22 mouse cellular contexts compared by ENCODE assay signal in the genomic region with DNA sequence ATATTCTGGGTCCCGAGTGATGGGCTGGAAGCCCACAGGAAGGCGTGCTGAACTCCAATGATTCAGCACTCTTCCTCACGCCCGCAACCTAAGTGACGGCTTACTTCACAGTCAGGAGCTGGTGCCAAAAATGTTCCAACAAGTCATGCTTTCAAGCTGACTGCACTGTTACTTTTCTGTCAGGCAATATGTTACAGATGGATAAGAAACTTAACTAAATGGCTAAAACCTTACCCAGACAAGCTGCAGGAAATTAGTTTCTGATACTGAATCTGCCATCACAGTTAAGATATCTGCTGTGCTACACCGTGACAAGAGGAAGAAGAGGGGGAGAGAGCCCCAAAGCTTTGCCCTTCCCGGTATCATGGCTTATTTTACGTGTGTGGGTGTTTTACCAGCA. TPM values are rescaled to one million over a fixed set of nuclear protein-coding genes. Genes with fewer than 3 reads are reported as not detected.
DNase-seq lines count a peak whose midpoint lies in the region; ATAC-seq and TF ChIP-seq lines count a peak whose summit lies in the region.
"Had no signal": no experiment of that assay in that cellular context is flagged by ENCODE, and none has a peak within 500 bp of the region (broad histone marks: within the 10 kb centered on the region; RNA-seq: fewer than 3 reads in every experiment).

No protein-coding gene starts in this region.

- TF ChIP-seq POLR2A in cerebellum, adult 2 months (IDR thresholded peaks at IDR 0.05; ENCODE audit: borderline replicate concordance, insufficient read depth, low read length), result no peak

- no peaks in the 10 kb centered on the region for H3K9me3 ChIP-seq in forebrain, postnatal 0 days (ENCODE audit: low read length)
- no peaks in the 10 kb centered on the region for H3K9me3 ChIP-seq in forebrain, embryonic 14.5 days (replicated peaks; ENCODE audit: control insufficient read depth, low read length)
- no peaks in the 10 kb centered on the region for H3K9me3 ChIP-seq in liver, embryonic 12.5 days (replicated peaks)
- H3K9me3 ChIP-seq: embryonic facial prominence, embryonic 12.5 days; forebrain, embryonic 10.5 days; hindbrain, embryonic 12.5 days; limb, embryonic 12.5 days had no signal

- no peak overlapping the region for H3K9ac ChIP-seq in forebrain, postnatal 0 days
- no peak overlapping the region for H3K9ac ChIP-seq in forebrain, embryonic 14.5 days (ENCODE audit: low read length)
- no peak overlapping the region for H3K9ac ChIP-seq in liver, embryonic 12.5 days
- H3K9ac ChIP-seq: embryonic facial prominence, embryonic 12.5 days; hindbrain, embryonic 12.5 days; limb, embryonic 12.5 days; lung, embryonic 14.5 days had no signal

- H3K27me3 ChIP-seq in forebrain, postnatal 0 days (ENCODE audit: insufficient read depth, low read length), result no peaks in the 10 kb centered on the region
- H3K27me3 ChIP-seq in forebrain, embryonic 14.5 days (replicated peaks; ENCODE audit: control insufficient read depth, insufficient read depth, low read length), result no peaks in the 10 kb centered on the region
- H3K27me3 ChIP-seq in liver, embryonic 12.5 days (replicated peaks), result no peaks in the 10 kb centered on the region
- H3K27me3 ChIP-seq in cerebellum, adult 2 months (ENCODE audit: control insufficient read depth, insufficient read depth, low read length), result no peaks in the 10 kb centered on the region
- H3K27me3 ChIP-seq: embryonic facial prominence, embryonic 12.5 days; hindbrain, embryonic 12.5 days; limb, embryonic 12.5 days had no signal

- no peak; the same call in 1 of the 2 replicates for ATAC-seq in forebrain, postnatal 0 days
- ATAC-seq in forebrain, embryonic 14.5 days, result no peak
- ATAC-seq in liver, embryonic 12.5 days, result peak; percentile 68
- ATAC-seq in megakaryocyte-erythroid progenitor cell, adult 5-6 weeks (replicated peaks; ENCODE audit: low FRiP score, low TSS enrichment, poor library complexity, severe bottlenecking), result peak; percentile 94

- peaks cover 6% of the 10 kb centered on the region; the same call in 1 of the 2 replicates for H3K4me1 ChIP-seq in forebrain, postnatal 0 days (ENCODE audit: insufficient read depth)
- H3K4me1 ChIP-seq in forebrain, embryonic 14.5 days (ENCODE audit: control insufficient read depth, insufficient read depth, low read length), result no peaks in the 10 kb centered on the region
- peaks cover 18% of the 10 kb centered on the region for H3K4me1 ChIP-seq in liver, embryonic 12.5 days
- H3K4me1 ChIP-seq in cerebellum, adult 2 months (ENCODE audit: control insufficient read depth, insufficient read depth, low read length), result no peaks in the 10 kb centered on the region
- H3K4me1 ChIP-seq: embryonic facial prominence, embryonic 12.5 days; forebrain, embryonic 10.5 days; hindbrain, embryonic 12.5 days; limb, embryonic 12.5 days had no signal

- no peak for TF ChIP-seq CTCF in forebrain, postnatal 0 days (IDR thresholded peaks at IDR 0.05; ENCODE audit: low read depth)
- no peak for TF ChIP-seq CTCF in cerebellum, adult 2 months (IDR thresholded peaks at IDR 0.05; ENCODE audit: borderline replicate concordance, insufficient read depth, low read depth, low read length)

- peaks cover 46% of the 10 kb centered on the region for H3K36me3 ChIP-seq in forebrain, postnatal 0 days (ENCODE audit: insufficient read depth)
- peaks cover 61% of the 10 kb centered on the region for H3K36me3 ChIP-seq in forebrain, embryonic 14.5 days (ENCODE audit: control insufficient read depth, insufficient read depth, low read length)
- H3K36me3 ChIP-seq in liver, embryonic 12.5 days, result peaks cover 98% of the 10 kb centered on the region

- no peak overlapping the region for H3K4me2 ChIP-seq in forebrain, postnatal 0 days (ENCODE audit: low read depth)
- H3K4me2 ChIP-seq in forebrain, embryonic 14.5 days (ENCODE audit: low read length), result no peak overlapping the region
- no peak overlapping the region for H3K4me2 ChIP-seq in liver, embryonic 12.5 days
- H3K4me2 ChIP-seq: embryonic facial prominence, embryonic 12.5 days; hindbrain, embryonic 12.5 days; limb, embryonic 12.5 days; lung, embryonic 14.5 days; midbrain, embryonic 11.5 days had no signal

- 77% methylated on average over 8 of the region's 8 CpGs for WGBS in forebrain, postnatal 0 days
- 89% methylated on average over 8 of the region's 8 CpGs for WGBS in forebrain, embryonic 14.5 days
- WGBS in liver, embryonic 12.5 days (ENCODE audit: insufficient replicate concordance), result 41% methylated on average over 8 of the region's 8 CpGs
- WGBS in cerebellum, adult 2 months, result 86% methylated on average over 8 of the region's 8 CpGs

- no peak overlapping the region for H3K4me3 ChIP-seq in forebrain, postnatal 0 days (ENCODE audit: low read depth, low read length)
- H3K4me3 ChIP-seq in forebrain, embryonic 14.5 days (ENCODE audit: low read depth, low read length), result no peak overlapping the region
- no peak overlapping the region for H3K4me3 ChIP-seq in liver, embryonic 12.5 days
- no peak overlapping the region for H3K4me3 ChIP-seq in cerebellum, adult 2 months (replicated peaks; ENCODE audit: insufficient read depth, low read depth, low read length)
- H3K4me3 ChIP-seq: embryonic facial prominence, embryonic 12.5 days; forebrain, embryonic 10.5 days; hindbrain, embryonic 12.5 days; limb, embryonic 12.5 days had no signal

- no peak overlapping the region for H3K27ac ChIP-seq in forebrain, postnatal 0 days (ENCODE audit: low read depth, low read length)
- H3K27ac ChIP-seq in forebrain, embryonic 14.5 days (ENCODE audit: low read depth, low read length), result no peak overlapping the region
- peak overlapping the region; percentile 46; the same call in 1 of the 2 replicates for H3K27ac ChIP-seq in liver, embryonic 12.5 days
- no peak overlapping the region for H3K27ac ChIP-seq in cerebellum, adult 2 months (ENCODE audit: insufficient read depth, low read length)
- H3K27ac ChIP-seq: embryonic facial prominence, embryonic 12.5 days; forebrain, embryonic 10.5 days; hindbrain, embryonic 12.5 days; limb, embryonic 12.5 days had no signal

- DNase-seq in forebrain, postnatal 0 days, result peak; percentile 57
- no peak for DNase-seq in forebrain, embryonic 14.5 days (ENCODE audit: low spot score)
- peak; percentile 50 to 56 for DNase-seq in right cerebral cortex, adult 2 months (ENCODE audit: low spot score in 2 of 2)
- no peak for DNase-seq in right cerebral cortex, postnatal 36 days (ENCODE audit: low spot score in 2 of 2)
- no peak for DNase-seq in cerebellum, adult 2 months
- no peak for DNase-seq in heart, adult 18-20 months
- DNase-seq: adrenal gland, postnatal 36 days; cerebellum, adult 9-10 months; gastrocnemius, postnatal 25 days; kidney, adult 18-20 months; kidney, postnatal 10 days; lung, embryonic 14.5 days; lung, postnatal 36 days; retina, postnatal 1 day; thymus, postnatal 4 days had no signal

RNA-seq across cellular contexts. Expression of a gene that starts 34.3 kb away (rescaled TPM):
- total RNA-seq in forebrain, postnatal 0 days (2014; rRNA removed), result 41.6 and 58.5 TPM in 2 replicates
- 50.1 and 54.1 TPM in 2 replicates for polyA plus RNA-seq in forebrain, postnatal 0 days (2015; fragmentation: Nextera tagmentation; extraction: Ambion mirVana)
- polyA plus RNA-seq in forebrain, embryonic 14.5 days (2014; fragmentation: Nextera tagmentation; extraction: Ambion mirVana), result 64.5 and 74.2 TPM in 2 replicates
- polyA plus RNA-seq in liver, embryonic 12.5 days (2016; fragmentation: Nextera tagmentation; extraction: Ambion mirVana), result 143 and 149 TPM in 2 replicates
- 96.8 and 101 TPM in 2 replicates for total RNA-seq in megakaryocyte-erythroid progenitor cell, adult 5-6 weeks (2014; fragmentation: Nextera tagmentation)
- 168 and 179 TPM in 2 replicates for total RNA-seq in megakaryocyte-erythroid progenitor cell, adult 5-6 weeks (2017)
- polyA plus RNA-seq in cerebellum, adult 2 months (2012; rRNA removed), result 59.3 and 64.2 TPM in 2 replicates
- 10 to 100 TPM; 54.4 to 59.6 TPM for total RNA-seq in heart, adult 18-20 months (2021)

RNA-seq across cellular contexts. Expression of a gene that starts 34.4 kb away (rescaled TPM):
- 20.8 and 28.8 TPM in 2 replicates for total RNA-seq in forebrain, postnatal 0 days (2014; rRNA removed)
- polyA plus RNA-seq in forebrain, postnatal 0 days (2015; fragmentation: Nextera tagmentation; extraction: Ambion mirVana), result 13.9 and 21.5 TPM in 2 replicates
- 10.7 and 12.1 TPM in 2 replicates for polyA plus RNA-seq in forebrain, embryonic 14.5 days (2014; fragmentation: Nextera tagmentation; extraction: Ambion mirVana)
- 6.9 and 8.6 TPM in 2 replicates for polyA plus RNA-seq in liver, embryonic 12.5 days (2016; fragmentation: Nextera tagmentation; extraction: Ambion mirVana)
- total RNA-seq in megakaryocyte-erythroid progenitor cell, adult 5-6 weeks (2014; fragmentation: Nextera tagmentation), result 4.0 and 12.1 TPM in 2 replicates
- total RNA-seq in megakaryocyte-erythroid progenitor cell, adult 5-6 weeks (2017), result 9.2 and 16.7 TPM in 2 replicates
- 9.1 and 9.2 TPM in 2 replicates for polyA plus RNA-seq in cerebellum, adult 2 months (2012; rRNA removed)
- total RNA-seq in heart, adult 18-20 months (2021), result 1 to 10 TPM; 5.9 to 7.2 TPM

Comparison
In these comparisons a context has a peak if more than half of its experiments do, and no peak if none do; other contexts are left out.
1. DNase-seq: peak in forebrain, postnatal 0 days (single experiment) and right cerebral cortex, adult 2 months (2 of 2); none in forebrain, embryonic 14.5 days (single experiment), right cerebral cortex, postnatal 36 days (0 of 2), cerebellum, adult 2 months (0 of 2) and heart, adult 18-20 months (0 of 2).
2. ATAC-seq: peak in liver, embryonic 12.5 days (single experiment) and megakaryocyte-erythroid progenitor cell, adult 5-6 weeks (single experiment); none in forebrain, postnatal 0 days (single experiment) and forebrain, embryonic 14.5 days (single experiment).